ENCODE assay signal across 26 mouse cellular contexts in genomic region chr3:127003946-127004345, GRCm38 (mm10).
DNase-seq lines count a peak whose midpoint lies in the region; ATAC-seq lines count a peak whose summit lies in the region.
"Had no signal": no experiment of that assay in that cellular context is flagged by ENCODE, and none has a peak within 500 bp of the region (broad histone marks: within the 10 kb centered on the region; RNA-seq: fewer than 3 reads in every experiment).

No protein-coding gene starts in this region.

- WGBS in forebrain, embryonic 16.5 days = 91% methylated on average over 11 of the region's 11 CpGs
- 95% methylated on average over 11 of the region's 11 CpGs for WGBS in forebrain, embryonic 14.5 days

- peak; percentile 18; the same call in 1 of the 2 replicates for ATAC-seq in forebrain, embryonic 16.5 days
- ATAC-seq in forebrain, embryonic 14.5 days = no peak
- peak; percentile 44 for ATAC-seq in frontal cortex, adult (ENCODE audit: low TSS enrichment)
- ATAC-seq: activated CD4-positive, CD25-positive, alpha-beta regulatory T cell, adult 4 months; CD4-positive, CD25-positive, alpha-beta regulatory T cell, adult 4 months; forebrain, embryonic 13.5 days; Patski had no signal

- no peak overlapping the region for H3K27ac ChIP-seq in forebrain, embryonic 16.5 days (ENCODE audit: low read length)
- H3K27ac ChIP-seq in forebrain, embryonic 14.5 days (ENCODE audit: low read depth, low read length) = no peak overlapping the region
- H3K27ac ChIP-seq: embryonic facial prominence, embryonic 13.5 days; embryonic facial prominence, embryonic 15.5 days; forebrain, embryonic 10.5 days; forebrain, embryonic 13.5 days had no signal

- H3K4me3 ChIP-seq in forebrain, embryonic 16.5 days (replicated peaks; ENCODE audit: low read length) = no peak overlapping the region
- no peak overlapping the region for H3K4me3 ChIP-seq in forebrain, embryonic 14.5 days (ENCODE audit: low read depth, low read length)
- H3K4me3 ChIP-seq: embryonic facial prominence, embryonic 13.5 days; embryonic facial prominence, embryonic 15.5 days; erythroblast, embryonic 14.5 days; forebrain, embryonic 10.5 days; forebrain, embryonic 13.5 days had no signal

- H3K4me1 ChIP-seq in forebrain, embryonic 16.5 days (replicated peaks; ENCODE audit: control insufficient read depth, insufficient read depth, low read length) = 0 out of 2 replicates have a peak, but pooled peaks cover 2% of the 10 kb centered on the region
- H3K4me1 ChIP-seq in forebrain, embryonic 14.5 days (ENCODE audit: control insufficient read depth, insufficient read depth, low read length) = peaks cover 3% of the 10 kb centered on the region
- H3K4me1 ChIP-seq: embryonic facial prominence, embryonic 15.5 days had no signal

- no peak for DNase-seq in forebrain, embryonic 14.5 days (ENCODE audit: low spot score)
- no peak for DNase-seq in frontal cortex, postnatal 10 days (ENCODE audit: low spot score in 2 of 2)
- DNase-seq in brain, adult 2 months (ENCODE audit: low read depth, low spot score) = peak; percentile 61
- DNase-seq: adrenal gland, adult 8-10 months; adrenal gland, postnatal 14 days; adrenal gland, postnatal 36 days; B cell, adult 2 months; cerebellum, adult 11 months; cerebellum, adult 18-20 months; cerebellum, adult 8-10 months; cerebellum, adult 9-11 months; cerebellum, postnatal 14 days; cerebellum, postnatal 36 days; embryo, embryonic 11 days had no signal

- no peak overlapping the region for H3K4me2 ChIP-seq in forebrain, embryonic 16.5 days (ENCODE audit: low read length)
- H3K4me2 ChIP-seq in forebrain, embryonic 14.5 days (ENCODE audit: low read length) = no peak overlapping the region
- H3K4me2 ChIP-seq: embryonic facial prominence, embryonic 13.5 days; embryonic facial prominence, embryonic 15.5 days; forebrain, embryonic 13.5 days had no signal

- H3K27me3 ChIP-seq in forebrain, embryonic 16.5 days (replicated peaks; ENCODE audit: control insufficient read depth, insufficient read depth, low read length) = no peaks in the 10 kb centered on the region
- H3K27me3 ChIP-seq in forebrain, embryonic 14.5 days (replicated peaks; ENCODE audit: control insufficient read depth, insufficient read depth, low read length) = no peaks in the 10 kb centered on the region
- H3K27me3 ChIP-seq: CH12.LX; embryonic facial prominence, embryonic 13.5 days; embryonic facial prominence, embryonic 15.5 days; forebrain, embryonic 13.5 days; Patski had no signal

- no peak overlapping the region for H3K9ac ChIP-seq in forebrain, embryonic 16.5 days (replicated peaks; ENCODE audit: low read depth, low read length)
- no peak overlapping the region for H3K9ac ChIP-seq in forebrain, embryonic 14.5 days (ENCODE audit: low read length)
- H3K9ac ChIP-seq: embryonic facial prominence, embryonic 13.5 days; embryonic facial prominence, embryonic 15.5 days; forebrain, embryonic 13.5 days had no signal

- peaks cover 25% of the 10 kb centered on the region for H3K36me3 ChIP-seq in forebrain, embryonic 16.5 days (ENCODE audit: control insufficient read depth, insufficient read depth)
- H3K36me3 ChIP-seq in forebrain, embryonic 14.5 days (ENCODE audit: control insufficient read depth, insufficient read depth, low read length) = peaks cover 44% of the 10 kb centered on the region
- H3K36me3 ChIP-seq: embryonic facial prominence, embryonic 15.5 days had no signal

- no peaks in the 10 kb centered on the region for H3K9me3 ChIP-seq in forebrain, embryonic 16.5 days (ENCODE audit: control insufficient read depth, low read length)
- no peaks in the 10 kb centered on the region for H3K9me3 ChIP-seq in forebrain, embryonic 14.5 days (replicated peaks; ENCODE audit: control insufficient read depth, low read length)
- H3K9me3 ChIP-seq: embryonic facial prominence, embryonic 13.5 days; embryonic facial prominence, embryonic 15.5 days; forebrain, embryonic 10.5 days; forebrain, embryonic 13.5 days; G1E had no signal
